8 mouse cellular contexts compared by ENCODE assay signal in genomic region chr7:141047581-141048225, GRCm38 (mm10). TPM values are rescaled to one million over a fixed set of nuclear protein-coding genes. Genes with fewer than 3 reads are reported as not detected.
A peak's percentile ranks its signal among the peaks of the same experiment; 100 is the strongest.
DNase-seq lines count a peak whose midpoint lies in the region; ATAC-seq and TF ChIP-seq lines count a peak whose summit lies in the region.

No protein-coding gene starts in this region.

- ATAC-seq in heart, embryonic 11.5 days (replicated peaks; ENCODE audit: insufficient number of reproducible peaks, low FRiP score, low TSS enrichment), result peak; percentile 75; the same call in 1 of the 2 replicates
- ATAC-seq in kidney, embryonic 14.5 days (ENCODE audit: low FRiP score, low TSS enrichment), result peak; percentile 92
- ATAC-seq in limb, embryonic 15.5 days (ENCODE audit: insufficient number of reproducible peaks, low FRiP score, low TSS enrichment, low read depth), result peak; percentile 86
- ATAC-seq in midbrain, embryonic 15.5 days (replicated peaks), result peak; percentile 86
- peak; percentile 88 for ATAC-seq in stomach, postnatal 0 days (ENCODE audit: low FRiP score, low TSS enrichment)

- TF ChIP-seq EP300 in stomach, postnatal 0 days (optimal IDR thresholded peaks at IDR 0.05), result no peak

- peak; percentile 49 for DNase-seq in urinary bladder, adult 2 months (ENCODE audit: low spot score)
- DNase-seq in urinary bladder, postnatal 10 days (ENCODE audit: low spot score), result no peak
- peak; percentile 61 for DNase-seq in stomach, postnatal 0 days (ENCODE audit: low spot score)

- H3K4me3 ChIP-seq in embryonic fibroblast, embryonic 13.5 days (ENCODE audit: insufficient read depth, low read length), result peak overlapping the region; percentile 17
- H3K4me3 ChIP-seq in heart, embryonic 11.5 days (ENCODE audit: low read depth, low read length), result peak overlapping the region; percentile 45
- peak overlapping the region; percentile 36 for H3K4me3 ChIP-seq in kidney, embryonic 14.5 days (ENCODE audit: low read length)
- peak overlapping the region; percentile 34 for H3K4me3 ChIP-seq in limb, embryonic 15.5 days
- H3K4me3 ChIP-seq in midbrain, embryonic 15.5 days, result peak overlapping the region; percentile 33
- peak overlapping the region; percentile 18; the same call in 1 of the 2 replicates for H3K4me3 ChIP-seq in stomach, postnatal 0 days (ENCODE audit: low read depth, low read length)

- peak overlapping the region; percentile 59; the same call in 1 of the 2 replicates for H3K9ac ChIP-seq in heart, embryonic 11.5 days (ENCODE audit: low read depth, low read length)
- peak overlapping the region; percentile 50 for H3K9ac ChIP-seq in kidney, embryonic 14.5 days (ENCODE audit: low read depth, low read length)
- H3K9ac ChIP-seq in limb, embryonic 15.5 days, result no peak overlapping the region
- H3K9ac ChIP-seq in midbrain, embryonic 15.5 days, result peak overlapping the region; percentile 29; the same call in 1 of the 2 replicates
- peak overlapping the region; percentile 50 for H3K9ac ChIP-seq in stomach, postnatal 0 days (ENCODE audit: low read length)

- TF ChIP-seq CTCF in embryonic fibroblast, embryonic 13.5 days (IDR thresholded peaks at IDR 0.05; ENCODE audit: borderline replicate concordance, insufficient read depth, low read length), result no peak
- TF ChIP-seq CTCF in stomach, postnatal 0 days (IDR thresholded peaks at IDR 0.05; ENCODE audit: low read depth), result no peak

- H3K4me2 ChIP-seq in heart, embryonic 11.5 days, result peak overlapping the region; percentile 90
- peak overlapping the region; percentile 71 for H3K4me2 ChIP-seq in kidney, embryonic 14.5 days (replicated peaks; ENCODE audit: low read depth, low read length)
- H3K4me2 ChIP-seq in limb, embryonic 15.5 days, result peak overlapping the region; percentile 66
- peak overlapping the region; percentile 65 for H3K4me2 ChIP-seq in midbrain, embryonic 15.5 days
- H3K4me2 ChIP-seq in stomach, postnatal 0 days (replicated peaks; ENCODE audit: low read depth), result peak overlapping the region; percentile 62

- no peaks in the 10 kb centered on the region for H3K9me3 ChIP-seq in heart, embryonic 11.5 days (replicated peaks; ENCODE audit: control insufficient read depth, low read length)
- no peaks in the 10 kb centered on the region for H3K9me3 ChIP-seq in kidney, embryonic 14.5 days (ENCODE audit: control insufficient read depth, low read length)
- no peaks in the 10 kb centered on the region for H3K9me3 ChIP-seq in limb, embryonic 15.5 days
- H3K9me3 ChIP-seq in midbrain, embryonic 15.5 days, result no peaks in the 10 kb centered on the region
- H3K9me3 ChIP-seq in stomach, postnatal 0 days (ENCODE audit: control insufficient read depth, low read length), result no peaks in the 10 kb centered on the region

- peak overlapping the region; percentile 99 for H3K27ac ChIP-seq in embryonic fibroblast, embryonic 13.5 days (ENCODE audit: insufficient read depth, low read length)
- peak overlapping the region; percentile 59 for H3K27ac ChIP-seq in heart, embryonic 11.5 days (ENCODE audit: low read depth, low read length)
- H3K27ac ChIP-seq in kidney, embryonic 14.5 days (ENCODE audit: low read depth, low read length), result peak overlapping the region; percentile 89
- H3K27ac ChIP-seq in limb, embryonic 15.5 days, result peak overlapping the region; percentile 94
- H3K27ac ChIP-seq in midbrain, embryonic 15.5 days, result peak overlapping the region; percentile 43
- H3K27ac ChIP-seq in stomach, postnatal 0 days (replicated peaks), result peak overlapping the region; percentile 95

- 6% methylated on average over 15 of the region's 19 CpGs for WGBS in heart, embryonic 11.5 days (ENCODE audit: insufficient replicate concordance)
- WGBS in kidney, embryonic 14.5 days, result 2% methylated on average over 15 of the region's 19 CpGs
- WGBS in limb, embryonic 15.5 days, result 7% methylated on average over 15 of the region's 19 CpGs
- 10% methylated on average over 15 of the region's 19 CpGs for WGBS in midbrain, embryonic 15.5 days
- WGBS in stomach, postnatal 0 days, result 5% methylated on average over 14 of the region's 19 CpGs

- peaks cover 12% of the 10 kb centered on the region for H3K4me1 ChIP-seq in embryonic fibroblast, embryonic 13.5 days (ENCODE audit: control insufficient read depth, insufficient read depth, low read length)
- peaks cover 10% of the 10 kb centered on the region; the same call in 1 of the 2 replicates for H3K4me1 ChIP-seq in heart, embryonic 11.5 days (ENCODE audit: control insufficient read depth, insufficient read depth, low read length)
- H3K4me1 ChIP-seq in kidney, embryonic 14.5 days (ENCODE audit: control insufficient read depth, insufficient read depth, low read length), result peaks cover 10% of the 10 kb centered on the region
- peaks cover 19% of the 10 kb centered on the region for H3K4me1 ChIP-seq in limb, embryonic 15.5 days
- H3K4me1 ChIP-seq in midbrain, embryonic 15.5 days, result peaks cover 13% of the 10 kb centered on the region
- H3K4me1 ChIP-seq in stomach, postnatal 0 days (replicated peaks; ENCODE audit: control insufficient read depth, insufficient read depth), result 0 out of 2 replicates have a peak, but pooled peaks cover 7% of the 10 kb centered on the region

- peak; percentile 71 for TF ChIP-seq POLR2A in embryonic fibroblast, embryonic 13.5 days (IDR thresholded peaks at IDR 0.05; ENCODE audit: low read depth, low read length)

- H3K27me3 ChIP-seq in heart, embryonic 11.5 days (ENCODE audit: control insufficient read depth, insufficient read depth, low read length), result peaks cover 5% of the 10 kb centered on the region; the same call in 1 of the 2 replicates
- H3K27me3 ChIP-seq in kidney, embryonic 14.5 days (ENCODE audit: control insufficient read depth, insufficient read depth, low read length), result no peaks in the 10 kb centered on the region
- H3K27me3 ChIP-seq in limb, embryonic 15.5 days, result no peaks in the 10 kb centered on the region
- H3K27me3 ChIP-seq in midbrain, embryonic 15.5 days (replicated peaks), result no peaks in the 10 kb centered on the region
- H3K27me3 ChIP-seq in stomach, postnatal 0 days (ENCODE audit: control insufficient read depth, insufficient read depth, low read length), result no peaks in the 10 kb centered on the region

- no peaks in the 10 kb centered on the region for H3K36me3 ChIP-seq in heart, embryonic 11.5 days (ENCODE audit: control insufficient read depth, insufficient read depth, low read length)
- no peaks in the 10 kb centered on the region for H3K36me3 ChIP-seq in kidney, embryonic 14.5 days (ENCODE audit: control insufficient read depth, insufficient read depth, low read length)
- H3K36me3 ChIP-seq in limb, embryonic 15.5 days, result no peaks in the 10 kb centered on the region
- H3K36me3 ChIP-seq in midbrain, embryonic 15.5 days (replicated peaks), result no peaks in the 10 kb centered on the region
- H3K36me3 ChIP-seq in stomach, postnatal 0 days (ENCODE audit: control insufficient read depth, insufficient read depth, low read length), result no peaks in the 10 kb centered on the region

RNA-seq across cellular contexts. Expression of gene B4galnt4, which starts 13.2 kb away (rescaled TPM):
- polyA plus RNA-seq in urinary bladder, adult 2 months (2012; rRNA removed), result 0.45 and 0.55 TPM in 2 replicates
- polyA plus RNA-seq in embryonic fibroblast, embryonic 13.5 days (2011; ENCODE audit: insufficient read length, low read depth, missing spikeins), result 0.53 and 1.6 TPM in 2 replicates
- 1.4 and 2.6 TPM in 2 replicates for polyA plus RNA-seq in heart, embryonic 11.5 days (2014; fragmentation: Nextera tagmentation; extraction: Ambion mirVana)
- 13.7 and 14.4 TPM in 2 replicates for polyA plus RNA-seq in kidney, embryonic 14.5 days (2014; fragmentation: Nextera tagmentation; extraction: Ambion mirVana)
- polyA plus RNA-seq in limb, embryonic 15.5 days (2015; fragmentation: Nextera tagmentation; extraction: Ambion mirVana), result 9.9 and 12.1 TPM in 2 replicates
- 59.2 and 64.1 TPM in 2 replicates for polyA plus RNA-seq in midbrain, embryonic 15.5 days (2015; fragmentation: Nextera tagmentation; extraction: Ambion mirVana)
- polyA plus RNA-seq in stomach, postnatal 0 days (2015; fragmentation: Nextera tagmentation; extraction: Ambion mirVana), result 1.2 and 1.5 TPM in 2 replicates

RNA-seq across cellular contexts. Expression of gene Gm17387, which starts 18.8 kb away (rescaled TPM):
- polyA plus RNA-seq in urinary bladder, adult 2 months (2012; rRNA removed), result not detected in 2 replicates
- not detected in 2 replicates for polyA plus RNA-seq in embryonic fibroblast, embryonic 13.5 days (2011; ENCODE audit: insufficient read length, low read depth, missing spikeins)
- polyA plus RNA-seq in heart, embryonic 11.5 days (2014; fragmentation: Nextera tagmentation; extraction: Ambion mirVana), result not detected in 2 replicates
- polyA plus RNA-seq in kidney, embryonic 14.5 days (2014; fragmentation: Nextera tagmentation; extraction: Ambion mirVana), result not detected in 2 replicates
- polyA plus RNA-seq in limb, embryonic 15.5 days (2015; fragmentation: Nextera tagmentation; extraction: Ambion mirVana), result not detected in 2 replicates
- polyA plus RNA-seq in midbrain, embryonic 15.5 days (2015; fragmentation: Nextera tagmentation; extraction: Ambion mirVana), result not detected in 2 replicates
- polyA plus RNA-seq in stomach, postnatal 0 days (2015; fragmentation: Nextera tagmentation; extraction: Ambion mirVana), result not detected in 2 replicates

RNA-seq across cellular contexts. Expression of gene Ifitm6, which starts 30.0 kb away (rescaled TPM):
- polyA plus RNA-seq in urinary bladder, adult 2 months (2012; rRNA removed), result 7.5 and 8.8 TPM in 2 replicates
- not detected in 2 replicates for polyA plus RNA-seq in embryonic fibroblast, embryonic 13.5 days (2011; ENCODE audit: insufficient read length, low read depth, missing spikeins)
- 0.26 TPM in 1 of 2 replicates, not detected in the other for polyA plus RNA-seq in heart, embryonic 11.5 days (2014; fragmentation: Nextera tagmentation; extraction: Ambion mirVana)
- polyA plus RNA-seq in kidney, embryonic 14.5 days (2014; fragmentation: Nextera tagmentation; extraction: Ambion mirVana), result 0.84 and 1.6 TPM in 2 replicates
- 1.0 and 1.3 TPM in 2 replicates for polyA plus RNA-seq in limb, embryonic 15.5 days (2015; fragmentation: Nextera tagmentation; extraction: Ambion mirVana)
- 0.99 and 1.4 TPM in 2 replicates for polyA plus RNA-seq in midbrain, embryonic 15.5 days (2015; fragmentation: Nextera tagmentation; extraction: Ambion mirVana)
- polyA plus RNA-seq in stomach, postnatal 0 days (2015; fragmentation: Nextera tagmentation; extraction: Ambion mirVana), result 0.40 and 0.63 TPM in 2 replicates

RNA-seq across cellular contexts. Expression of gene Pkp3, which starts 30.3 kb away (rescaled TPM):
- 26.5 and 27.7 TPM in 2 replicates for polyA plus RNA-seq in urinary bladder, adult 2 months (2012; rRNA removed)
- polyA plus RNA-seq in embryonic fibroblast, embryonic 13.5 days (2011; ENCODE audit: insufficient read length, low read depth, missing spikeins), result not detected in 2 replicates
- 0.67 and 0.68 TPM in 2 replicates for polyA plus RNA-seq in heart, embryonic 11.5 days (2014; fragmentation: Nextera tagmentation; extraction: Ambion mirVana)
- 4.0 and 4.3 TPM in 2 replicates for polyA plus RNA-seq in kidney, embryonic 14.5 days (2014; fragmentation: Nextera tagmentation; extraction: Ambion mirVana)
- 150 and 151 TPM in 2 replicates for polyA plus RNA-seq in limb, embryonic 15.5 days (2015; fragmentation: Nextera tagmentation; extraction: Ambion mirVana)
- 0.84 TPM in 1 of 2 replicates, not detected in the other for polyA plus RNA-seq in midbrain, embryonic 15.5 days (2015; fragmentation: Nextera tagmentation; extraction: Ambion mirVana)
- polyA plus RNA-seq in stomach, postnatal 0 days (2015; fragmentation: Nextera tagmentation; extraction: Ambion mirVana), result 97.9 and 105 TPM in 2 replicates

RNA-seq across cellular contexts. Expression of gene Ifitm3, which starts 37.1 kb away (rescaled TPM):
- 596 and 696 TPM in 2 replicates for polyA plus RNA-seq in urinary bladder, adult 2 months (2012; rRNA removed)
- 1,040 and 1,188 TPM in 2 replicates for polyA plus RNA-seq in embryonic fibroblast, embryonic 13.5 days (2011; ENCODE audit: insufficient read length, low read depth, missing spikeins)
- 32.5 and 36.2 TPM in 2 replicates for polyA plus RNA-seq in heart, embryonic 11.5 days (2014; fragmentation: Nextera tagmentation; extraction: Ambion mirVana)
- 154 and 166 TPM in 2 replicates for polyA plus RNA-seq in kidney, embryonic 14.5 days (2014; fragmentation: Nextera tagmentation; extraction: Ambion mirVana)
- 217 and 218 TPM in 2 replicates for polyA plus RNA-seq in limb, embryonic 15.5 days (2015; fragmentation: Nextera tagmentation; extraction: Ambion mirVana)
- polyA plus RNA-seq in midbrain, embryonic 15.5 days (2015; fragmentation: Nextera tagmentation; extraction: Ambion mirVana), result 40.9 and 59.9 TPM in 2 replicates
- polyA plus RNA-seq in stomach, postnatal 0 days (2015; fragmentation: Nextera tagmentation; extraction: Ambion mirVana), result 350 and 450 TPM in 2 replicates

Comparison
In these comparisons a context has a peak if more than half of its experiments do, and no peak if none do; other contexts are left out.
1. H3K27ac ChIP-seq: peak in every context shown above with its lines; median percentile 99 in embryonic fibroblast, embryonic 13.5 days; 95 in stomach, postnatal 0 days; 94 in limb, embryonic 15.5 days; 89 in kidney, embryonic 14.5 days; 59 in heart, embryonic 11.5 days; 43 in midbrain, embryonic 15.5 days.